Mouse (Mus musculus) heart, adult 2 months (tissue): ENCODE measurements around the gene Lcn9. TPM values are rescaled to one million over a fixed set of nuclear protein-coding genes. Genes with fewer than 3 reads are reported as not detected.

Experiments used
- DNase-seq, 2 experiments: peaks; one replicate each; pipeline ENCODE4 v3.0.0; 2021
- H3K27ac ChIP-seq: fragments of 200-600 bp; 2 replicates; pipeline ENCODE4 v1.8.1; 2022
- H3K27me3 ChIP-seq: fragments of 200-500 bp; 2 replicates; pipeline ENCODE4 v1.6.1; 2012; ENCODE audit warnings: mild to moderate bottlenecking, low read length, inconsistent platforms, mixed read lengths; ENCODE audit not compliant: control insufficient read depth, insufficient read depth
- H3K36me3 ChIP-seq: fragments of 200-500 bp; 2 replicates; pipeline ENCODE4 v1.6.1; 2012; ENCODE audit warnings: low read length, inconsistent platforms; ENCODE audit not compliant: control insufficient read depth, insufficient read depth
- H3K4me1 ChIP-seq: fragments of 200-500 bp; 2 replicates; pipeline ENCODE4 v1.6.1; 2011; ENCODE audit warnings: low read length; ENCODE audit not compliant: control insufficient read depth, insufficient read depth
- H3K4me3 ChIP-seq: fragments of 200-600 bp; 2 replicates; pipeline ENCODE4 v1.8.1; 2022
- H3K79me2 ChIP-seq: fragments of 200-500 bp; replicated peaks from 2 replicates; pipeline ENCODE4 v1.6.1; 2012; ENCODE audit warnings: mild to moderate bottlenecking, inconsistent platforms, low read length, moderate library complexity, mixed read lengths; ENCODE audit not compliant: control insufficient read depth, insufficient read depth
- H3K9ac ChIP-seq: fragments of 200-500 bp; 2 replicates; pipeline ENCODE4 v1.6.1; 2012; ENCODE audit warnings: low read depth, mild to moderate bottlenecking, control low read depth, inconsistent platforms, low read length, mixed read lengths
- CTCF ChIP-seq: fragments of 200-600 bp; IDR thresholded peaks from 2 replicates; pipeline ENCODE4 v1.8.1; 2022; ENCODE audit warnings: antibody characterized with exemption, mild to moderate bottlenecking, moderate library complexity
- EP300 ChIP-seq: fragments of 200-500 bp; IDR thresholded peaks from 2 replicates; pipeline ENCODE4 v1.6.1; 2011; ENCODE audit warnings: low read depth, low read length, control low read depth; ENCODE audit not compliant: insufficient read depth
- POLR2A ChIP-seq: fragments of 200-500 bp; IDR thresholded peaks from 2 replicates; pipeline ENCODE4 v1.6.1; 2011; ENCODE audit warnings: mild to moderate bottlenecking, low read depth, low read length, control low read depth; ENCODE audit not compliant: insufficient read depth
- WGBS: fragments of 180-500 bp; shearing (Covaris S2); methylation state at CpG from one replicate; pipeline ENCODE4 v1.1.7; 2018; 5-methylcytosine and 5-hydroxymethylcytosine counted together
- intact Hi-C: fragments of 180-260 bp; cut with DNase I; formaldehyde crosslinking; loops from one replicate; pipeline ENCODE4 v1.15.1; 2025
- polyA plus RNA-seq: library from polyadenylated mRNA; depleted of rRNA; stranded (reverse); fragments of >200 nt; gene quantifications from 2 replicates; pipeline ENCODE4 v1.2.3, GENCODE M21; 2012
- total RNA-seq, 2 experiments: library from RNA; stranded (reverse); gene quantifications; 2 replicates each; pipeline ENCODE4 v1.2.3; 2021

The Lcn9 gene
- total and polyA plus RNA-seq, 3 experiments: not detected

- WGBS: 70% methylated on average over 4 of the region's 4 CpGs
- Histone ChIP-seq H3K79me2 (no peaks in the 10 kb centered on the region), H3K4me1 (no peaks in the 10 kb centered on the region), H3K36me3 (no peaks in the 10 kb centered on the region), H3K27me3 (no peaks in the 10 kb centered on the region), H3K9ac (no peak overlapping the region), H3K4me3 (no peak overlapping the region), H3K27ac (no peak overlapping the region)
- no peak for TF ChIP-seq CTCF
- TF ChIP-seq EP300: no peak
- no peak for TF ChIP-seq POLR2A
- DNase-seq: no peak
- intact Hi-C loops: no loop called here
Measured at GRCm38 (mm10) chr2:25780921-25781320, 42.0 kb upstream of the Lcn9 start.

GRCm38 (mm10) chr2:25781957-25782356 lies 41.0 kb upstream of the Lcn9 start, which contains the start of gene Gm13539:
Gene Gm13539 (plus strand): TSS chr2:25782257.
- TF ChIP-seq POLR2A: no peak
- no peaks in the 10 kb centered on the region for H3K79me2 ChIP-seq
- H3K4me1 ChIP-seq: no peaks in the 10 kb centered on the region
- no peaks in the 10 kb centered on the region for H3K27me3 ChIP-seq
- no peaks in the 10 kb centered on the region for H3K36me3 ChIP-seq
- intact Hi-C loops: no loop called here
- DNase-seq: no peak
- H3K4me3 ChIP-seq: no peak within 1 kb of the TSS
- H3K27ac ChIP-seq: no peak within 1 kb of the TSS
- no peak within 1 kb of the TSS for H3K9ac ChIP-seq
- WGBS: 87% methylated on average over 3 of the region's 3 CpGs

- no peak for DNase-seq
- WGBS: 68% methylated on average over 5 of the region's 5 CpGs
- no peak overlapping the region for H3K4me3 ChIP-seq
- H3K27ac ChIP-seq: no peak overlapping the region
- no peaks in the 10 kb centered on the region for H3K4me1 ChIP-seq
- H3K9ac ChIP-seq: no peak overlapping the region
- no peaks in the 10 kb centered on the region for H3K27me3 ChIP-seq
- no peaks in the 10 kb centered on the region for H3K79me2 ChIP-seq
- intact Hi-C loops: no loop called here
- no peaks in the 10 kb centered on the region for H3K36me3 ChIP-seq
- TF ChIP-seq POLR2A (no peak), EP300 (no peak), CTCF (no peak)
Measured at GRCm38 (mm10) chr2:25785573-25786322, 37.2 kb upstream of the Lcn9 start.

- no peak for DNase-seq
- H3K27ac ChIP-seq: no peak overlapping the region
- no peaks in the 10 kb centered on the region for H3K4me1 ChIP-seq
- no peak overlapping the region for H3K9ac ChIP-seq
- WGBS: 60% methylated on average over 3 of the region's 3 CpGs
- TF ChIP-seq CTCF (no peak), EP300 (no peak), POLR2A (no peak)
- no peaks in the 10 kb centered on the region for H3K36me3 ChIP-seq
- no peaks in the 10 kb centered on the region for H3K79me2 ChIP-seq
- H3K4me3 ChIP-seq: no peak overlapping the region
- intact Hi-C loops: no loop called here
- H3K27me3 ChIP-seq: no peaks in the 10 kb centered on the region
Measured at GRCm38 (mm10) chr2:25789092-25789491, 33.9 kb upstream of the Lcn9 start.

GRCm38 (mm10) chr2:25797635-25798034 lies 25.3 kb upstream of the Lcn9 start:
- H3K79me2 ChIP-seq: no peaks in the 10 kb centered on the region
- H3K4me1 ChIP-seq: no peaks in the 10 kb centered on the region
- intact Hi-C loops: no loop called here
- H3K27ac ChIP-seq: no peak overlapping the region
- H3K36me3 ChIP-seq: no peaks in the 10 kb centered on the region
- TF ChIP-seq CTCF (no peak), EP300 (no peak)
- WGBS: 20% methylated on average over 2 of the region's 2 CpGs
- H3K4me3 ChIP-seq: no peak overlapping the region
- DNase-seq: peak; percentile 10 to 35
- H3K27me3 ChIP-seq: no peaks in the 10 kb centered on the region
- H3K9ac ChIP-seq: no peak overlapping the region

GRCm38 (mm10) chr2:25798065-25798464 lies 24.9 kb upstream of the Lcn9 start:
- TF ChIP-seq EP300 (no peak), POLR2A (no peak), CTCF (no peak)
- H3K4me3 ChIP-seq: no peak overlapping the region
- no peak overlapping the region for H3K9ac ChIP-seq
- no peak overlapping the region for H3K27ac ChIP-seq
- H3K79me2 ChIP-seq: no peaks in the 10 kb centered on the region
- H3K36me3 ChIP-seq: no peaks in the 10 kb centered on the region
- WGBS: 22% methylated on average over 5 of the region's 5 CpGs
- no peaks in the 10 kb centered on the region for H3K4me1 ChIP-seq
- intact Hi-C loops: no loop called here
- H3K27me3 ChIP-seq: no peaks in the 10 kb centered on the region
- no peak for DNase-seq
